19 mouse cellular contexts compared by ENCODE assay signal in genomic region chr3:57563627-57564026, GRCm38 (mm10). TPM values are rescaled to one million over a fixed set of nuclear protein-coding genes. Genes with fewer than 3 reads are reported as not detected.
"Had no signal": no experiment of that assay in that cellular context is flagged by ENCODE, and none has a peak within 500 bp of the region (broad histone marks: within the 10 kb centered on the region; RNA-seq: fewer than 3 reads in every experiment).

No protein-coding gene starts in this region.

- H3K4me2 ChIP-seq: limb, embryonic 13.5 days; liver, embryonic 13.5 days; midbrain, embryonic 11.5 days had no signal

- H3K27ac ChIP-seq: left cerebral cortex, adult 2 months; limb, embryonic 13.5 days; liver, embryonic 13.5 days; stomach, postnatal 0 days had no signal

- DNase-seq: kidney, postnatal 10 days; kidney, postnatal 36 days; layer of hippocampus, postnatal 36 days; liver, embryonic 13.5 days; lung, adult 2 months; lung, postnatal 14 days; midbrain, embryonic 14.5 days; right cerebral cortex, adult 18-20 months; right cerebral cortex, postnatal 14 days; right cerebral cortex, postnatal 4 days; thymus, adult 2 months; thymus, postnatal 14 days; thymus, postnatal 4 days had no signal

- H3K4me1 ChIP-seq: liver, embryonic 13.5 days had no signal

- H3K4me3 ChIP-seq: left cerebral cortex, adult 2 months; limb, embryonic 13.5 days; liver, embryonic 13.5 days had no signal

- H3K9ac ChIP-seq: limb, embryonic 13.5 days; liver, embryonic 13.5 days had no signal

- H3K36me3 ChIP-seq: liver, embryonic 13.5 days had no signal

- H3K9me3 ChIP-seq: liver, embryonic 13.5 days had no signal

- H3K27me3 ChIP-seq: limb, embryonic 13.5 days; liver, embryonic 13.5 days had no signal

RNA-seq across cellular contexts. Expression of gene Wwtr1, which starts 12.1 kb away (rescaled TPM):
- total RNA-seq: megakaryocyte progenitor cell, adult 5-6 weeks; megakaryocyte-erythroid progenitor cell, adult 5-6 weeks had no signal
